Mouse (Mus musculus): ENCODE measurements around the gene Wfikkn1. TPM values are rescaled to one million over a fixed set of nuclear protein-coding genes. Genes with fewer than 3 reads are reported as not detected.

The Wfikkn1 gene
- total RNA-seq, 2 experiments from 2014 or later = 0.21 to 0.50 TPM

- peak; percentile 78 to 82 for DNase-seq
These were observed 43.6 kb downstream of the Wfikkn1 start, which contains the start of gene Rhbdl1 for GRCm38 (mm10) chr17:25837076-25837410. Gene Rhbdl1 (minus strand): TSS chr17:25837295.

- peak; percentile 47 for DNase-seq
These were observed 44.1 kb downstream of the Wfikkn1 start for GRCm38 (mm10) chr17:25836397-25837075.

- no peak for DNase-seq
These were observed 44.8 kb downstream of the Wfikkn1 start for GRCm38 (mm10) chr17:25835816-25836215.

GRCm38 (mm10) chr17:25835301-25835700 is 45.4 kb downstream of the Wfikkn1 start:
- no peak for DNase-seq

DNA sequence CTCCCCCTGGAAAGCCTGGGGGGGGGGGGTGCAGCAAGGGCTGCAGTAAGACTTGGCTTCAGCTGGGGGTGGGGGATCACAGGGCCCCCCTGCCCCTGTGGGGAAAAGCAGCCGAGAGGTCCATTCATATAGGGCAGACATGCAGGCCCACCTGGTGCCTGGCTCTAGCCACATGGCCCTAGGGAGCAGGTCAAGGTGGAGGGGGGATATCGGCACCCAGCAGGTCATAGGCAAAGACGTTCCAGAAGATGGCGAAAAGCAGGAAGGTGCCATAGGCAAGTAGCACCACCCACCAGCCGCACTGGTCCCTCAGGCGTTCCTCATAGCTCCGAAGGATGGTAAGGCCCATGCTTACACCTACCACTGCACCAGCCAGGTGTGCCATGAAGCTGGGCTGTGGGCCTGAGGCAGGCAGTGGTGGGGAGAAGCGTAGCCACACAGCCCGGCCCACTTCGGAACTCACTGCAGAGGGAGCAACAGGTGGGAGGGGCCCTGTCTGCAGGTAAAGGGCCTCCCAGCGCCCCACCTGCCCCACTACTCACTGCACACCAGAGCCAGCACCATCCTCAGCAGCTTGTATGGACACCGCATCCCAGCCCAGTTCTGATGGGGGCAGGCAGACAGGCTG is 45.9 kb downstream of the Wfikkn1 start:
- no peak for DNase-seq

DNA sequence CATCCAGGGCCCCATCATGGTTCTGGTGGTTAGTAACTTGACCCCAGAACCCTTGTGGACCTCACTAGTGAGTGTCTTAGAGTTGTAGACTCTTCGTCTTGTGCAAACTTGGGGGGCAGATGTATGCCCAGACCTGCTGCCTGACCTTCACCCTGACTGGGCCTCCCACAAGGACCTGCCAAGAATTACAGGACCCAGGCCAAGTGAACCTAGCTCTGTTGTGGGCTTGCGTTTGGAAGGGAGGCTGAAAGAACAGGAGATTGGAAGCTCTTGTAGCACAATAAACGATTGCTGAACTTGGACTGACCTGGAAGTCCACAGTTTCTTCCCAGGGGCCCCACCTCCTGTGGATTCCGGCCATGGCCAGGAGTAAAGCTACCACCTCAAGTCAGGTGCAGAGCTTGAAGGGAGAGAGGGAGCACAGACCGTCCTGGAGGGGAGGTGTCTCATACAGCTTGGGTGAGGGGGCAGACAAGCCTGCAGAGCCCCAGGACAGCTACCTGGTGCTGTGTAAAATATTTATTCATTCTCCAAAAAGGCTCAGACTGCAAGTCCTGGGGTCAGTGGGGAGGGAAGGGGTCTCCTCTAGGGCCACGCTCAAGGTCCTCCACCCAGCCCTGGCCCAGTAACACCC is 46.6 kb downstream of the Wfikkn1 start:
- DNase-seq = peak; percentile 47 to 59

GRCm38 (mm10) chr17:25833291-25833663 is 47.4 kb downstream of the Wfikkn1 start, which contains the start of gene Stub1:
Gene Stub1 (minus strand): TSS chr17:25833404.
- peak; percentile 95 for DNase-seq

DNA sequence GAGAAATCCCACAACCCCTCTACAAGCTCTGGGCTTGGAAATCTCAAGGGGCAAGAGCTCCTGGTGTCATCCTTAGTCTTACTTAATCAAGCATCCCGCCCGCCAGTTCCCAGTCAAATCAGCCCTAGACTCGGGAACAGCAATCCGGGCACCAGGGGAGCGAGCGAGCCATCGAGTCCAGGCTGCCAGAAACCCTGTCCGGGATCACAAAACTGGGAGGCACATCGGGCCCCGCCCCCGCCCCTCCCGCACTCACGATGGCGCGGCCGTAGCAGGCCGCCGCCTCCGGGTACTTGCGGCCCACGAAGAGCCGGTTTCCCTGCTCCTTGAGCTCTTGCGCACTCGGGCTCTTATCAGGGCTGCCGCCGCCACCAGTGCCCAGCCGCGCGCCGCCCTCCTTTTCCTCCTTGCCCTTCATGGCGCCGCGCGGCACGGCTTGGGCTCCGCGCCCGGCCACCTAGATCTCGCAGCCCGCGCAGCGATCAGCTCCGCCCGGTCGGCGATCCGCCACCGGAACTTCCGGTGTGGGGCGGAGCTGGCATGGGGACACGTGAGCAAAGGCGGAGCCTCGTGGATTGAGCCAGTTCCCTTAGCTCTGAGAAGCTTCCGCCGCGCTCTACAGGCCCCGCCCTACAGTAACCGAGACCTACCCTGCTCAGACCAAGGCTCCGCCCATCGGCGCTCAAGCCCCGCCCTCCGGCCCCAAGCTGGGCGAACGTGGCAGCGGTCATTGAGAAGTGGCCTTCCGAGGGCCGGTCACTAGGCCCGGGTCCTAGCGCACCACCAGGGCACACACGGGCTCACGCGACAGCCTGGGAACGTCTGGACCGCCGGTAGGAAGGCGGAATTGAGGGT is 48.0 kb downstream of the Wfikkn1 start:
- DNase-seq = peak; percentile 100

DNA sequence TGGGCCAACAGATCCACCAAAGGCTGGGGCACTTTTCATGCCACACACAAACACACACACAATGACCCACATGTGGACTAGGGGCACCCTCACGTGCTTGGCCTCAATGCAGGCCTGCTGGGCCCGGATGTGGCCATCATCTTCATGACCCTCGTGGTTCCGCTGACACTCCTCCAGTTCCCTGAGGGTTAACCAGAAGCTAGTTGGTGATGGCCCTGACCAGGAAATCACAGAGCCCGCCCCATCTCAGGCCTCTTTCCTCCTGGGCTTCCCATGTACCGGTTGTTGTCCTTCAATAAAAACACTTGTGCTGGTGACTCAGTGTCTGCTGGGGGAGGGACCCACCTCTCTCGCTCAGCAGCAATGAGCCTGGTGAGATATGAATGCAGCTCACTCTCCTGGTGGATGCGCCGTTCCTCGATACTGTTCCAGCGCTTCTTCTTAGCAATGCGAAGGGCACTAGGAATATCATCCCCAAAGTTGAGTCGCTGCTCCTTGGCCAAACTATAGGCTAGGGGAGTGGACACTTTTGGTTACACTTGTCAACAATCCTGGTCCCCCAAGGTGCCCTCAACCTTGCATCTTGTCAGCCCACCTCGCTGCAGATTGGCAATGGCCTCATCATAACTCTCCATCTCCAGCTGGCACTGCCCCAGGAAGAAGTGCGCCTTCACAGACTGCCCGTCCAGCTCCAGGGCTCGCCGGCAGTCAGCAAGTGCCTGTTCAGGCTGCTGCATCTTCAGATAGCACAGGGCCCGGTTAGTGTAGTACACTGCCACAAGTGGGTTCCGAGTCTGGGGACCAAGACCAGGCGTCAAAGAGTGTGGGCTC is 49.0 kb downstream of the Wfikkn1 start:
- DNase-seq = peak; percentile 41 to 51

GRCm38 (mm10) chr17:25830806-25831431 is 49.7 kb downstream of the Wfikkn1 start:
- DNase-seq = no peak

DNA sequence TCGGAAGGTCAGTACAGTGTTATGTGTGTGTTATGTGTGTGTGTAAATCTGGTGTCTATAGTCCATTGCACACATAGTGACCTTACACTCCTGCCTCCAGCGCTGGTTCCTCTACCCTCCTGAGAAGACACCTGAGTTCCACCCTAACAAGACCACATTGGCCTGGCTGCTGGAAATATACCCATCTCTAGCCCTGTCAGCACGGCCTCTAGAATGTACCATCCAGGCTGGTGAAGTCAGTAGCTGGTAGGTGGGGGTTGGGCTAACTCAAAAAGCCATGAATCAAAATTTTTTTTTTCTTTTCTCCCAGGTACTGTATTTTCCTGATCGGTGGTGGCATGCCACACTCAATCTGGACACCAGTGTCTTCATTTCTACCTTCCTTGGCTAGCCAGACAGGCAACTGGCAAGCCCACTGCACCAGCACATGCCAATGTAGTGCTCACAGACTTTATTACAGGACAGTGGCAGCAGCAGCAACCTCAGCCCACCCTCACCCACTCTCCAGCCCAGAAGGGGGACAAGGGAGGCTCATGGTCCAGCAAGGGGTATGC is 50.4 kb downstream of the Wfikkn1 start:
- no peak for DNase-seq

DNA sequence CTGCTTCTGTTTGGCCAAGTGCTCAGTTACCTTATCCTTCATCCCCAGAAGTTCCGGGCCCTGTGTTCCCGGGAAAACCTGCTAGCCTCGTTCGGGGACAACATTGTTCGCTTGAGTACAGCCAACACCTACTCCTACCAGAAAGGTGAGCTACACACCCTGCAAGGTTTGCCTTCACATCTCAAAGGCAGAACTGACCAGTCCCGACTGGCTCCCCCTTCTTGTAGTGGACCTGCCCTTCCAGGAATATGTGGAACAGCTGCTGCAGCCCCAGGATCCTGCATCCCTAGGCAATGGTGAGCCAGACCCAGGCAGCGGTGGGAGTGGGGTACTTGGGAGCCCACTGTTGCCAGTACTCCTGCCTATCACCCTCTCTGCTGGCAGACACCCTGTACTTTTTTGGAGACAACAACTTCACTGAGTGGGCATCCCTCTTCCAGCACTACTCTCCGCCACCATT is 51.1 kb downstream of the Wfikkn1 start:
- no peak for DNase-seq

DNA sequence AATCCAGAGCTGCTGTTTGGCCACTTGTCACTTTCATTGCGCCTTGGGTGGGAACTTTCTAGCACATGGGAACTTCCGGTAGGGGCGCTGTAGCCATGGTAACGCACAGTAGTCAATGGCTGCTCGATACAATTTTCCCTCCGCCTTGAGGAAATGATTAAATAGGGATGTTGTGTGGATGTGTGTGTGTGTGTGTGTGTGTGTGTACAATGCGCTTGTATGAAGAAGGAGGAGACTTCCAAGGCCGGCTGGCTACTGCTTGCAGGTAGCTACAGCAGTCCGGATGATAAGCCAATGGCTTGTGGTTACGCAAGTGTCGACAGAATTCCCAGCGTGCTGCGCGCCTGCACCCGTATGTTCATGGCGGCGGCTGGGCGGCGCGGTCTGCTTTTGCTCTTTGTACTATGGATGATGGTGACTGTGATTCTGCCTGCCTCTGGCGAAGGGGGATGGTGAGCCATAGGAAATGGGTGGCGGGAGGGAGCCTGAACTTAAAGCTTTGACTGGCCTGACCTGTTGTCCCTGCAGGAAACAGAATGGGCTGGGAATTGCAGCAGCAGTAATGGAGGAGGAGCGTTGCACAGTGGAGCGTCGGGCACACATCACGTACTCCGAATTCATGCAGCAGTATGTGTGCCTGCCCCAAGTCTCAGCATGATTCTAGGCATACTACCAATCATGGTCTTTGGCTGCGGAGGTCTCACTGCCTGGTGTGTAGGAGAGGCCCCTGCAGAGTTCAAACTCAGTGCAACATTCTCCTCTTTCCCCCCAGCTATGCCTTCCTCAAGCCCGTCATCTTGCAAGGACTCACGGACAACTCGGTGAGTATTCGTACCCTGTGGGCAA is 51.7 kb downstream of the Wfikkn1 start, which contains the start of gene Jmjd8:
TSS of gene Jmjd8 (plus strand) at position 156 of the 846 bp plus-strand sequence.
- peak; percentile 85 to 87 for DNase-seq

GRCm38 (mm10) chr17:25828223-25828594 is 52.4 kb downstream of the Wfikkn1 start:
- DNase-seq = no peak

Small RNA genes within 50 kb of the gene (microRNA-seq; reads per million reads assigned to microRNA genes)
- 0.38 to 1.4 reads per million in 2 experiments for gene Mir3082

Other genes starting within 250 kb of the Wfikkn1 start
- gene Gng13, start 163.7 kb downstream of the Wfikkn1 start, total RNA-seq (2021) = under 1 TPM in 1 of 2 experiments, not detected in 1; 0.77 TPM
- gene Chtf18, start 153.4 kb downstream of the Wfikkn1 start, total RNA-seq (2021) = 1 to 10 TPM in 1 of 2 experiments, under 1 TPM in 1; 0.84 to 1.3 TPM
- 1 to 10 TPM; 3.6 to 5.2 TPM for gene Rpusd1, start 153.2 kb downstream of the Wfikkn1 start, total RNA-seq (2021)
- gene Mslnl, start 144.8 kb downstream of the Wfikkn1 start, total RNA-seq (2021) = not detected
- 10 to 100 TPM; 10.3 to 20.2 TPM for gene Msln, start 126.5 kb downstream of the Wfikkn1 start, total RNA-seq (2021)
- gene Narfl, start 107.1 kb downstream of the Wfikkn1 start, total RNA-seq (2021) = 10 to 100 TPM; 43.9 to 50.1 TPM
- gene Haghl, start 95.2 kb downstream of the Wfikkn1 start, total RNA-seq (2021) = 10 to 100 TPM; 11.4 to 12.1 TPM
- gene Ccdc78, start 94.3 kb downstream of the Wfikkn1 start, total RNA-seq (2021) = under 1 TPM in 1 of 2 experiments, not detected in 1; 0.39 TPM
- 10 to 100 TPM; 45.5 to 51.5 TPM for gene Fam173a, start 88.0 kb downstream of the Wfikkn1 start, total RNA-seq (2021)
- not detected for gene AC134908.4, start 85.2 kb downstream of the Wfikkn1 start, total RNA-seq (2021)
- gene Metrn, start 83.7 kb downstream of the Wfikkn1 start, total RNA-seq (2021) = 10 to 100 TPM; 55.0 to 76.0 TPM
- gene Fbxl16, start 71.8 kb downstream of the Wfikkn1 start, total RNA-seq (2021) = 1 to 10 TPM; 1.5 to 1.7 TPM
- gene Wdr24, start 57.2 kb downstream of the Wfikkn1 start, total RNA-seq (2021) = 10 to 100 TPM in 1 of 2 experiments, 1 to 10 TPM in 1; 9.8 to 11.7 TPM
- gene Jmjd8, start 52.0 kb downstream of the Wfikkn1 start, total RNA-seq (2021) = 10 to 100 TPM; 28.0 to 34.0 TPM
- 100 to 1,000 TPM; 113 to 128 TPM for gene Stub1, start 47.5 kb downstream of the Wfikkn1 start, total RNA-seq (2021)
- gene Rhbdl1, start 43.6 kb downstream of the Wfikkn1 start, total RNA-seq (2021) = 1 to 10 TPM; 1.8 to 2.3 TPM
- 1 to 10 TPM; 1.2 to 3.3 TPM for gene Gm20683, start 39.1 kb downstream of the Wfikkn1 start, total RNA-seq (2021)
- 100 to 1,000 TPM; 138 to 140 TPM for gene Rhot2, start 36.0 kb downstream of the Wfikkn1 start, total RNA-seq (2021)
- 1 to 10 TPM; 1.0 to 2.3 TPM for gene Wdr90, start 19.4 kb downstream of the Wfikkn1 start, total RNA-seq (2021)
- gene Mcrip2, start 12.1 kb downstream of the Wfikkn1 start, total RNA-seq (2021) = 100 to 1,000 TPM; 283 to 318 TPM
- 10 to 100 TPM; 11.8 to 15.2 TPM for gene Mettl26, start 5.8 kb downstream of the Wfikkn1 start, total RNA-seq (2021)
- gene Rab40c, start 38.9 kb upstream of the Wfikkn1 start, total RNA-seq (2021) = 10 to 100 TPM; 14.5 to 15.3 TPM
- 10 to 100 TPM; 37.8 to 43.4 TPM for gene Pigq, start 64.1 kb upstream of the Wfikkn1 start, total RNA-seq (2021)
- gene Nhlrc4, start 64.1 kb upstream of the Wfikkn1 start, total RNA-seq (2021) = under 1 TPM in 1 of 2 experiments, not detected in 1; 0.21 TPM
- gene A930017K11Rik, start 71.7 kb upstream of the Wfikkn1 start, total RNA-seq (2021) = under 1 TPM; 0.32 to 0.57 TPM
- gene Capn15, start 104.9 kb upstream of the Wfikkn1 start, total RNA-seq (2021) = 1 to 10 TPM; 6.1 to 8.5 TPM
- gene Rab11fip3, start 188.7 kb upstream of the Wfikkn1 start, total RNA-seq (2021) = 10 to 100 TPM; 30.6 to 30.7 TPM
- 10 to 100 TPM; 11.9 to 12.8 TPM for gene Decr2, start 209.5 kb upstream of the Wfikkn1 start, total RNA-seq (2021)
- 1 to 10 TPM; 4.7 to 5.1 TPM for gene Nme4, start 214.7 kb upstream of the Wfikkn1 start, total RNA-seq (2021)
- 1 to 10 TPM; 5.0 to 6.7 TPM for gene Tmem8, start 232.4 kb upstream of the Wfikkn1 start, total RNA-seq (2021)
- 100 to 1,000 TPM; 165 to 179 TPM for gene Mrpl28, start 242.6 kb upstream of the Wfikkn1 start, total RNA-seq (2021)

Measured in heart, adult 18-20 months (tissue).